Mouse (Mus musculus) heart, embryonic 16.5 days (tissue): ENCODE data around the gene Kcnj3. TPM values are rescaled to one million over a fixed set of nuclear protein-coding genes. Genes with fewer than 3 reads are reported as not detected.

Experiments
- ATAC-seq: fragments of 200-750 bp; cut with Nextera tagmentation; replicated peaks from 2 replicates; pipeline ENCODE4 v1.8.0; 2017; ENCODE audit warnings: moderate number of reproducible peaks; ENCODE audit not compliant: insufficient read depth, low FRiP score; ENCODE audit errors: extremely low read depth
- H3K27ac ChIP-seq: fragments of 300-500 bp; sonication (generic); 2 replicates; pipeline ENCODE4 v1.5.1; 2014; ENCODE audit warnings: mild to moderate bottlenecking, low read length, control low read depth, moderate library complexity
- H3K27me3 ChIP-seq: fragments of 300-500 bp; sonication (generic); 2 replicates; pipeline ENCODE4 v1.6.1; 2014; ENCODE audit warnings: low read length, mixed read lengths; ENCODE audit not compliant: control insufficient read depth, insufficient read depth
- H3K36me3 ChIP-seq: fragments of 300-500 bp; sonication (generic); 2 replicates; pipeline ENCODE4 v1.6.1; 2014; ENCODE audit not compliant: control insufficient read depth, insufficient read depth
- H3K4me1 ChIP-seq: fragments of 300-500 bp; sonication (generic); 2 replicates; pipeline ENCODE4 v1.6.1; 2014; ENCODE audit warnings: low read length, mixed read lengths; ENCODE audit not compliant: control insufficient read depth, insufficient read depth
- H3K4me2 ChIP-seq: fragments of 300-500 bp; sonication (generic); 2 replicates; pipeline ENCODE4 v1.6.1; 2014; ENCODE audit warnings: low read depth, mild to moderate bottlenecking, control low read depth, low read length
- H3K4me3 ChIP-seq: fragments of 300-500 bp; sonication (generic); 2 replicates; pipeline ENCODE4 v1.5.1; 2014; ENCODE audit warnings: mild to moderate bottlenecking, control low read depth, low read length
- H3K9ac ChIP-seq: fragments of 300-500 bp; sonication (generic); 2 replicates; pipeline ENCODE4 v1.6.1; 2014; ENCODE audit warnings: low read length, control low read depth
- H3K9me3 ChIP-seq: fragments of 300-500 bp; sonication (generic); replicated peaks from 2 replicates; pipeline ENCODE4 v1.6.1; 2016; ENCODE audit warnings: low read length; ENCODE audit not compliant: control insufficient read depth
- WGBS: fragments of 180-500 bp; shearing (Covaris S2); extraction: QIAGEN DNeasy Blood & Tissue Kit; methylation state at CpG from one replicate; pipeline ENCODE4 v1.1.7; 2014; 5-methylcytosine and 5-hydroxymethylcytosine counted together
- polyA plus RNA-seq: library from polyadenylated mRNA; unstranded; fragments of >200 nt; fragmentation: Nextera tagmentation; extraction: Ambion mirVana; gene quantifications from 2 replicates; pipeline ENCODE4 v1.2.1, GENCODE M21; 2015

Kcnj3 gene
- 5.6 and 8.4 TPM in 2 replicates for polyA plus RNA-seq

GRCm38 (mm10) chr2:55435721-55436260, at the start of gene Kcnj3:
TSS of gene Kcnj3 (plus strand) at chr2:55435970.
- peak within 1 kb of the TSS; percentile 68 for H3K27ac ChIP-seq
- H3K9me3 ChIP-seq = no peaks in the 10 kb centered on the region
- H3K27me3 ChIP-seq = peaks cover 11% of the 10 kb centered on the region
- H3K36me3 ChIP-seq = no peaks in the 10 kb centered on the region
- H3K4me1 ChIP-seq = peaks cover 13% of the 10 kb centered on the region
- WGBS = 2% methylated on average over 20 of the region's 20 CpGs
- ATAC-seq = peak; percentile 59
- peak within 1 kb of the TSS; percentile 73 for H3K4me2 ChIP-seq
- peak within 1 kb of the TSS; percentile 69 for H3K4me3 ChIP-seq
- peak within 1 kb of the TSS; percentile 75 for H3K9ac ChIP-seq

GRCm38 (mm10) chr2:55390330-55390989, 45.3 kb upstream of the Kcnj3 start:
- no peaks in the 10 kb centered on the region for H3K27me3 ChIP-seq
- H3K27ac ChIP-seq = no peak overlapping the region
- no peak for ATAC-seq
- 79% methylated on average over 3 of the region's 3 CpGs for WGBS
- H3K4me1 ChIP-seq = no peaks in the 10 kb centered on the region
- no peak overlapping the region for H3K4me2 ChIP-seq
- no peaks in the 10 kb centered on the region for H3K9me3 ChIP-seq
- H3K36me3 ChIP-seq = no peaks in the 10 kb centered on the region
- no peak overlapping the region for H3K9ac ChIP-seq
- no peak overlapping the region for H3K4me3 ChIP-seq

- no peaks in the 10 kb centered on the region for H3K9me3 ChIP-seq
- no peak overlapping the region for H3K27ac ChIP-seq
- H3K4me2 ChIP-seq = no peak overlapping the region
- no peaks in the 10 kb centered on the region for H3K4me1 ChIP-seq
- H3K36me3 ChIP-seq = no peaks in the 10 kb centered on the region
- no peak for ATAC-seq
- H3K9ac ChIP-seq = no peak overlapping the region
- H3K27me3 ChIP-seq = no peaks in the 10 kb centered on the region
- 70% methylated on average over 1 of the region's 1 CpGs for WGBS
- no peak overlapping the region for H3K4me3 ChIP-seq
Observed at GRCm38 (mm10) chr2:55405307-55405706, 30.5 kb upstream of the Kcnj3 start.

GRCm38 (mm10) chr2:55427633-55428032, 8.1 kb upstream of the Kcnj3 start:
- Histone ChIP-seq H3K4me3 (no peak overlapping the region), H3K4me2 (no peak overlapping the region), H3K4me1 (peaks cover 10% of the 10 kb centered on the region), H3K27ac (no peak overlapping the region), H3K36me3 (no peaks in the 10 kb centered on the region), H3K27me3 (no peaks in the 10 kb centered on the region), H3K9me3 (no peaks in the 10 kb centered on the region), H3K9ac (no peak overlapping the region)
- WGBS = 70% methylated on average over 2 of the region's 2 CpGs
- no peak for ATAC-seq

- 31% methylated on average over 4 of the region's 4 CpGs for WGBS
- H3K27me3 ChIP-seq = peaks cover 10% of the 10 kb centered on the region
- H3K9me3 ChIP-seq = no peaks in the 10 kb centered on the region
- no peak overlapping the region for H3K9ac ChIP-seq
- peak overlapping the region; percentile 74 for H3K27ac ChIP-seq
- H3K4me2 ChIP-seq = peak overlapping the region; percentile 33; the same call in 1 of the 2 replicates
- H3K36me3 ChIP-seq = no peaks in the 10 kb centered on the region
- ATAC-seq = peak; percentile 29; the same call in 1 of the 2 replicates
- no peak overlapping the region for H3K4me3 ChIP-seq
- peaks cover 13% of the 10 kb centered on the region for H3K4me1 ChIP-seq
Observed at GRCm38 (mm10) chr2:55432104-55432503, 3.7 kb upstream of the Kcnj3 start.

GRCm38 (mm10) chr2:55436261-55437006, 664 bp downstream of the Kcnj3 start:
- H3K27ac ChIP-seq = peak overlapping the region; percentile 68
- peak; percentile 64; the same call in 1 of the 2 replicates for ATAC-seq
- peaks cover 11% of the 10 kb centered on the region for H3K27me3 ChIP-seq
- no peaks in the 10 kb centered on the region for H3K36me3 ChIP-seq
- H3K4me2 ChIP-seq = peak overlapping the region; percentile 73
- H3K9ac ChIP-seq = peak overlapping the region; percentile 75
- 1% methylated on average over 21 of the region's 21 CpGs for WGBS
- no peaks in the 10 kb centered on the region for H3K9me3 ChIP-seq
- H3K4me1 ChIP-seq = peaks cover 12% of the 10 kb centered on the region
- H3K4me3 ChIP-seq = peak overlapping the region; percentile 69

- Histone ChIP-seq H3K27ac (no peak overlapping the region; the same call in none of the 2 replicates), H3K4me3 (peak overlapping the region; percentile 69), H3K9me3 (no peaks in the 10 kb centered on the region), H3K36me3 (no peaks in the 10 kb centered on the region), H3K9ac (peak overlapping the region; percentile 75), H3K4me1 (peaks cover 6% of the 10 kb centered on the region), H3K4me2 (peak overlapping the region; percentile 73), H3K27me3 (peaks cover 11% of the 10 kb centered on the region)
- WGBS = under 1% methylated on average over 51 of the region's 51 CpGs
- no peak for ATAC-seq
Observed at GRCm38 (mm10) chr2:55437007-55437949, 1.5 kb downstream of the Kcnj3 start.

GRCm38 (mm10) chr2:55437977-55438376, 2.2 kb downstream of the Kcnj3 start:
- Histone ChIP-seq H3K4me1 (peaks cover 4% of the 10 kb centered on the region; the same call in 1 of the 2 replicates), H3K27ac (no peak overlapping the region), H3K4me2 (peak overlapping the region; percentile 73), H3K27me3 (peaks cover 11% of the 10 kb centered on the region), H3K36me3 (no peaks in the 10 kb centered on the region), H3K9me3 (no peaks in the 10 kb centered on the region), H3K9ac (peak overlapping the region; percentile 75), H3K4me3 (peak overlapping the region; percentile 69)
- no peak for ATAC-seq
- 17% methylated on average over 1 of the region's 1 CpGs for WGBS
